Comparison of ENCODE assay signal across 16 mouse cellular contexts in genomic region chr10:83343828-83344685, GRCm38 (mm10). TPM values are rescaled to one million over a fixed set of nuclear protein-coding genes. Genes with fewer than 3 reads are reported as not detected.
A peak's percentile ranks its signal among the peaks of the same experiment; 100 is the strongest.
DNase-seq lines count a peak whose midpoint lies in the region; ATAC-seq and TF ChIP-seq lines count a peak whose summit lies in the region.
"Had no signal": no experiment of that assay in that cellular context is flagged by ENCODE, and none has a peak within 500 bp of the region (broad histone marks: within the 10 kb centered on the region; RNA-seq: fewer than 3 reads in every experiment).

No protein-coding gene starts in this region.

- WGBS in embryonic facial prominence, embryonic 15.5 days = 60% methylated on average over 2 of the region's 2 CpGs
- WGBS in embryonic facial prominence, embryonic 10.5 days = 69% methylated on average over 2 of the region's 2 CpGs
- 57% methylated on average over 2 of the region's 2 CpGs for WGBS in lung, postnatal 0 days
- 95% methylated on average over 2 of the region's 2 CpGs for WGBS in macrophage (ENCODE audit: missing documents)

- no peak for TF ChIP-seq EP300 in lung, postnatal 0 days (IDR thresholded peaks at IDR 0.05)

- H3K4me3 ChIP-seq in embryonic facial prominence, embryonic 15.5 days (replicated peaks) = no peak overlapping the region
- H3K4me3 ChIP-seq in embryonic facial prominence, embryonic 10.5 days = no peak overlapping the region
- H3K4me3 ChIP-seq in lung, postnatal 0 days (ENCODE audit: low read depth, low read length) = no peak overlapping the region
- H3K4me3 ChIP-seq in macrophage (ENCODE audit: inconsistent target) = no peak overlapping the region
- H3K4me3 ChIP-seq: forebrain, embryonic 15.5 days; midbrain, embryonic 13.5 days; stomach, embryonic 15.5 days had no signal

- H3K27me3 ChIP-seq in embryonic facial prominence, embryonic 15.5 days = 0 out of 2 replicates have a peak, but pooled peaks cover 5% of the 10 kb centered on the region
- H3K27me3 ChIP-seq in embryonic facial prominence, embryonic 10.5 days (replicated peaks; ENCODE audit: low read depth, poor library complexity, severe bottlenecking) = peaks cover 15% of the 10 kb centered on the region
- H3K27me3 ChIP-seq in lung, postnatal 0 days (replicated peaks; ENCODE audit: insufficient read depth, low read length) = no peaks in the 10 kb centered on the region
- H3K27me3 ChIP-seq: stomach, embryonic 15.5 days had no signal

- no peaks in the 10 kb centered on the region for H3K79me2 ChIP-seq in macrophage (ENCODE audit: inconsistent target)

- no peak overlapping the region for H3K27ac ChIP-seq in embryonic facial prominence, embryonic 15.5 days (replicated peaks)
- no peak overlapping the region for H3K27ac ChIP-seq in embryonic facial prominence, embryonic 10.5 days (replicated peaks)
- H3K27ac ChIP-seq in lung, postnatal 0 days (ENCODE audit: low read length) = no peak overlapping the region
- peak overlapping the region; percentile 91 for H3K27ac ChIP-seq in macrophage
- H3K27ac ChIP-seq: forebrain, embryonic 15.5 days; midbrain, embryonic 13.5 days; stomach, embryonic 15.5 days had no signal

- no peak overlapping the region for H3K9ac ChIP-seq in embryonic facial prominence, embryonic 15.5 days
- H3K9ac ChIP-seq in lung, postnatal 0 days (replicated peaks; ENCODE audit: low read depth) = no peak overlapping the region
- H3K9ac ChIP-seq: forebrain, embryonic 15.5 days; midbrain, embryonic 13.5 days; stomach, embryonic 15.5 days had no signal

- DNase-seq in embryonic facial prominence, embryonic 10.5 days (ENCODE audit: low spot score) = no peak
- peak; percentile 22 for DNase-seq in lung, postnatal 0 days (ENCODE audit: low spot score)
- no peak for DNase-seq in lung, adult 18-20 months
- DNase-seq in right cerebral cortex, adult 2 months (ENCODE audit: low spot score in 2 of 2) = no peak
- DNase-seq in liver = no peak
- no peak for DNase-seq in ovary, postnatal 36 days (ENCODE audit: low spot score)
- DNase-seq: kidney, adult 2 months; lung, adult 2 months; lung, postnatal 4 days; spleen, adult 18-20 months had no signal

- ATAC-seq in embryonic facial prominence, embryonic 15.5 days (ENCODE audit: insufficient number of reproducible peaks, low FRiP score, low TSS enrichment, low read depth) = peak; percentile 65; the same call in 1 of the 2 replicates
- ATAC-seq in lung, postnatal 0 days = no peak
- ATAC-seq: forebrain, embryonic 15.5 days; midbrain, embryonic 13.5 days had no signal

- H3K36me3 ChIP-seq in embryonic facial prominence, embryonic 15.5 days = no peaks in the 10 kb centered on the region
- H3K36me3 ChIP-seq in embryonic facial prominence, embryonic 10.5 days (replicated peaks) = no peaks in the 10 kb centered on the region
- no peaks in the 10 kb centered on the region for H3K36me3 ChIP-seq in lung, postnatal 0 days (ENCODE audit: insufficient read depth, low read length)
- no peaks in the 10 kb centered on the region for H3K36me3 ChIP-seq in macrophage (ENCODE audit: inconsistent target)
- H3K36me3 ChIP-seq: forebrain, embryonic 15.5 days; midbrain, embryonic 13.5 days; stomach, embryonic 15.5 days had no signal

- no peak overlapping the region for H3K4me2 ChIP-seq in embryonic facial prominence, embryonic 15.5 days (replicated peaks)
- H3K4me2 ChIP-seq in lung, postnatal 0 days (replicated peaks; ENCODE audit: low read depth, low read length) = no peak overlapping the region
- H3K4me2 ChIP-seq: forebrain, embryonic 15.5 days; midbrain, embryonic 13.5 days; stomach, embryonic 15.5 days had no signal

- H3K9me3 ChIP-seq in embryonic facial prominence, embryonic 15.5 days (replicated peaks) = no peaks in the 10 kb centered on the region
- no peaks in the 10 kb centered on the region for H3K9me3 ChIP-seq in embryonic facial prominence, embryonic 10.5 days
- no peaks in the 10 kb centered on the region for H3K9me3 ChIP-seq in lung, postnatal 0 days (ENCODE audit: low read length)
- H3K9me3 ChIP-seq: forebrain, embryonic 15.5 days; midbrain, embryonic 13.5 days; stomach, embryonic 15.5 days had no signal

- no peaks in the 10 kb centered on the region for H3K4me1 ChIP-seq in embryonic facial prominence, embryonic 15.5 days
- peaks cover 5% of the 10 kb centered on the region; the same call in 1 of the 2 replicates for H3K4me1 ChIP-seq in embryonic facial prominence, embryonic 10.5 days
- no peaks in the 10 kb centered on the region for H3K4me1 ChIP-seq in lung, postnatal 0 days (ENCODE audit: insufficient read depth, low read depth, low read length)
- H3K4me1 ChIP-seq: forebrain, embryonic 15.5 days; midbrain, embryonic 13.5 days; stomach, embryonic 15.5 days had no signal

- TF ChIP-seq CTCF in lung, postnatal 0 days (IDR thresholded peaks at IDR 0.05) = no peak

RNA-seq across cellular contexts. Expression of gene Slc41a2, which starts 6.4 kb away (rescaled TPM):
- polyA plus RNA-seq in embryonic facial prominence, embryonic 15.5 days (2015; fragmentation: Nextera tagmentation; extraction: Ambion mirVana) = 2.3 and 2.5 TPM in 2 replicates
- polyA plus RNA-seq in embryonic facial prominence, embryonic 10.5 days (2016; fragmentation: Nextera tagmentation; extraction: Ambion mirVana) = 0.21 and 0.27 TPM in 2 replicates
- 1.2 and 1.5 TPM in 2 replicates for polyA plus RNA-seq in lung, postnatal 0 days (2015; fragmentation: Nextera tagmentation; extraction: Ambion mirVana)
- total RNA-seq in macrophage (2018; cell fraction: chromatin; rRNA removed) = 100 to 1,000 TPM in 6 of 26 experiments, 10 to 100 TPM in 20; 34.9 to 224 (median 71.5) TPM
- total RNA-seq in macrophage (2018; cell fraction: cytosol; rRNA removed) = 10 to 100 TPM; 17.6 to 37.8 (median 23.1) TPM
- 100 to 1,000 TPM in 1 of 26 experiments, 10 to 100 TPM in 25; 28.8 to 138 (median 41.8) TPM for total RNA-seq in macrophage (2018; cell fraction: nucleus; rRNA removed)
- polyA plus RNA-seq in macrophage (2018) = 15.4 to 19.3 TPM (median 15.9 TPM) in 3 replicates
- total RNA-seq: hematopoietic stem cell, adult 5-6 weeks had no signal

RNA-seq across cellular contexts. Expression of gene D10Wsu102e, which starts 16.0 kb away (rescaled TPM):
- polyA plus RNA-seq in embryonic facial prominence, embryonic 15.5 days (2015; fragmentation: Nextera tagmentation; extraction: Ambion mirVana) = 0.61 and 0.63 TPM in 2 replicates
- polyA plus RNA-seq in embryonic facial prominence, embryonic 10.5 days (2016; fragmentation: Nextera tagmentation; extraction: Ambion mirVana) = 1.3 TPM in 2 replicates
- polyA plus RNA-seq in lung, postnatal 0 days (2015; fragmentation: Nextera tagmentation; extraction: Ambion mirVana) = 0.19 and 0.20 TPM in 2 replicates
- total RNA-seq in macrophage (2018; cell fraction: chromatin; rRNA removed) = 10 to 100 TPM in 4 of 26 experiments, 1 to 10 TPM in 22; 1.9 to 16.3 (median 7.6) TPM
- under 1 TPM; 0.38 to 0.90 (median 0.55) TPM for total RNA-seq in macrophage (2018; cell fraction: cytosol; rRNA removed)
- total RNA-seq in macrophage (2018; cell fraction: nucleus; rRNA removed) = 10 to 100 TPM in 3 of 26 experiments, 1 to 10 TPM in 23; 1.3 to 12.0 (median 4.1) TPM
- polyA plus RNA-seq in macrophage (2018) = 0.41 to 0.67 TPM (median 0.49 TPM) in 3 replicates
